In genomic region chr17:12205694-12206075, GRCm38 (mm10) we compare ENCODE assay signal across 8 mouse cellular contexts.
DNase-seq lines count a peak whose midpoint lies in the region; ATAC-seq and TF ChIP-seq lines count a peak whose summit lies in the region.

No protein-coding gene starts in this region.

- H3K4me1 ChIP-seq in bone marrow, adult 2 months (ENCODE audit: control insufficient read depth, insufficient read depth, low read length) = peaks cover 16% of the 10 kb centered on the region
- peaks cover 50% of the 10 kb centered on the region for H3K4me1 ChIP-seq in intestine, embryonic 16.5 days (ENCODE audit: control insufficient read depth, insufficient read depth, low read length)
- H3K4me1 ChIP-seq in stomach, postnatal 0 days (replicated peaks; ENCODE audit: control insufficient read depth, insufficient read depth) = peaks cover 11% of the 10 kb centered on the region

- H3K4me2 ChIP-seq in intestine, embryonic 16.5 days (ENCODE audit: low read depth, low read length) = no peak overlapping the region
- H3K4me2 ChIP-seq in stomach, postnatal 0 days (replicated peaks; ENCODE audit: low read depth) = no peak overlapping the region

- H3K27me3 ChIP-seq in intestine, embryonic 16.5 days (replicated peaks; ENCODE audit: control insufficient read depth, insufficient read depth, low read length) = no peaks in the 10 kb centered on the region
- H3K27me3 ChIP-seq in stomach, postnatal 0 days (ENCODE audit: control insufficient read depth, insufficient read depth, low read length) = no peaks in the 10 kb centered on the region

- H3K9ac ChIP-seq in intestine, embryonic 16.5 days (ENCODE audit: low read depth, low read length) = no peak overlapping the region
- H3K9ac ChIP-seq in stomach, postnatal 0 days (ENCODE audit: low read length) = no peak overlapping the region

- ATAC-seq in intestine, embryonic 16.5 days = peak; percentile 12
- ATAC-seq in stomach, postnatal 0 days (ENCODE audit: low FRiP score, low TSS enrichment) = peak; percentile 67

- no peak overlapping the region for H3K4me3 ChIP-seq in layer of hippocampus, adult 2 months
- no peak overlapping the region for H3K4me3 ChIP-seq in bone marrow, adult 2 months (replicated peaks; ENCODE audit: control insufficient read depth, low read depth, low read length)
- H3K4me3 ChIP-seq in intestine, embryonic 16.5 days (ENCODE audit: low read length) = no peak overlapping the region
- H3K4me3 ChIP-seq in stomach, postnatal 0 days (ENCODE audit: low read depth, low read length) = no peak overlapping the region

- H3K27ac ChIP-seq in layer of hippocampus, adult 2 months = peak overlapping the region; percentile 25; the same call in 1 of the 2 replicates
- peak overlapping the region; percentile 93 for H3K27ac ChIP-seq in bone marrow, adult 2 months (ENCODE audit: control insufficient read depth, insufficient read depth, low read depth, low read length, poor library complexity)
- peak overlapping the region; percentile 51 for H3K27ac ChIP-seq in intestine, embryonic 16.5 days (ENCODE audit: low read length)
- H3K27ac ChIP-seq in stomach, postnatal 0 days (replicated peaks) = peak overlapping the region; percentile 46; the same call in 1 of the 2 replicates

- no peak for TF ChIP-seq POLR2A in bone marrow, adult 2 months (IDR thresholded peaks at IDR 0.05; ENCODE audit: borderline replicate concordance, control insufficient read depth, low read depth, low read length)

- TF ChIP-seq CTCF in layer of hippocampus, adult 2 months (conservative IDR thresholded peaks at IDR 0.05) = no peak
- TF ChIP-seq CTCF in bone marrow, adult 2 months (IDR thresholded peaks at IDR 0.05; ENCODE audit: control insufficient read depth, insufficient read depth, low read length) = no peak
- no peak for TF ChIP-seq CTCF in stomach, postnatal 0 days (IDR thresholded peaks at IDR 0.05; ENCODE audit: low read depth)

- H3K36me3 ChIP-seq in intestine, embryonic 16.5 days (ENCODE audit: control insufficient read depth, insufficient read depth, low read length) = no peaks in the 10 kb centered on the region
- H3K36me3 ChIP-seq in stomach, postnatal 0 days (ENCODE audit: control insufficient read depth, insufficient read depth, low read length) = no peaks in the 10 kb centered on the region

- H3K9me3 ChIP-seq in intestine, embryonic 16.5 days (ENCODE audit: control insufficient read depth, low read length) = no peaks in the 10 kb centered on the region
- no peaks in the 10 kb centered on the region for H3K9me3 ChIP-seq in stomach, postnatal 0 days (ENCODE audit: control insufficient read depth, low read length)

- no peak for DNase-seq in layer of hippocampus, adult 2 months (ENCODE audit: low spot score in 2 of 2)
- DNase-seq in layer of hippocampus, adult 9-10 months (ENCODE audit: low spot score) = no peak
- DNase-seq in stomach, postnatal 0 days (ENCODE audit: low spot score) = peak; percentile 56
- DNase-seq in gastrocnemius, adult 18-20 months (ENCODE audit: low spot score) = no peak
- no peak for DNase-seq in lung, postnatal 14 days
- no peak for DNase-seq in cerebellum, postnatal 25 days

- WGBS in bone marrow, adult 2 months = 14% methylated on average over 4 of the region's 4 CpGs
- WGBS in intestine, embryonic 16.5 days = 6% methylated on average over 4 of the region's 4 CpGs
- 4% methylated on average over 4 of the region's 4 CpGs for WGBS in stomach, postnatal 0 days

- TF ChIP-seq EP300 in stomach, postnatal 0 days (optimal IDR thresholded peaks at IDR 0.05) = no peak

Comparison
In these comparisons a context has a peak if more than half of its experiments do, and no peak if none do; other contexts are left out.
1. H3K27ac ChIP-seq: peak in every context shown above with its lines; median percentile 93 in bone marrow, adult 2 months; 51 in intestine, embryonic 16.5 days; 46 in stomach, postnatal 0 days; 25 in layer of hippocampus, adult 2 months.